Mouse (Mus musculus): ENCODE data around the gene Usf3. TPM values are rescaled to one million over a fixed set of nuclear protein-coding genes. Genes with fewer than 3 reads are reported as not detected.

The Usf3 gene
- total and polyA plus RNA-seq, 3 experiments = 4.0 to 8.5 (median 5.2) TPM

DNA sequence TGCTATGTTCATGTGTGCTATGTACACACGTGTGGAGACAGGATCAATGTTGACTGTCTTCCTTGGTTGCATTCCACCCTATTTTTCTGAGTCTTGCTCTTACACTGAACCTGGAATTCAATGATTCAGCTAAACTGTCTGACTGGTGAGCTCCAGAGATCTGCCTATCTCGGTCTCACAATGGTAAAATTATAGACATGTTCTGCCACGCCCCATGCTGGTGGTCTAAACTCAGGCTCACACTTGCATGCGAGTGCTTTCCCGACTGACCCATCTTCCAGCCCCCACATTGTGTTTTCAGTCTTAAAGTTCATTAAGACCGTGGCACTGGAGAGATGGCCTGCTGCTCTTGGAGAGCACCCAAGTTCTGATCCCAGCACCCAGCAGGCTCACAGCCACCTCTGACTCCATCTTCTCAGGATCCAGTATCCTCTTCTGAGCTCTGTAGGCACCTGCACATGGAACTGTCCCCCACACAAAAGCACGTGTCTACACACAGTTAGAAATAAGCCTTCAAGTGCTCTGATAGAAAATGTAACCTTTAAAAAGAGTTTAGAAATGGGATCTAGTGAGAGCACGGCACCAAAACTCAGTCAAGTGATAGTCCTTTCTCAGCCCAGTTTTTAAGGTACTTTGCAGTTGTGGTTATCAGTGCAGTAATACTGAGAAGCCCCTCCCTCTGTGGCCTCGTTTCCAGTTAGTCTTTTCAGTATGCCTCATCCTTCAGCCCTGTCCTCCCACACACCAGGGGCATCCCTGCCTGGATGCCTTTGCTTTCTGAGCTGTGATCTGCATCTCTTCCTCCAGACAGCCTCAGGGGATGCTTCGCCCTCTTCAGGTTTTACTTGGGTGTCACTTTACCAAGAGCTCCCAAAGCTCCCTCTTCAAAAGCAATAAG, 37.4 kb downstream of the Usf3 start:
- H3K4me3 ChIP-seq (replicated peaks in 1 of 3; ENCODE audit: low read depth in 2 of 3, low read length in 2 of 3, poor library complexity in 1 of 3) = no peak overlapping the region
- no peak overlapping the region for H3K9ac ChIP-seq (ENCODE audit: insufficient read depth, low read depth)
- H3K4me1 ChIP-seq (ENCODE audit: control insufficient read depth in 1 of 2, insufficient read depth in 2 of 2) = peaks cover 0 to 24% of the 10 kb centered on the region in 2 experiments; a peak in 2 of 4 replicates
- H3K27me3 ChIP-seq (replicated peaks) = no peaks in the 10 kb centered on the region
- peaks cover 11 to 68% of the 10 kb centered on the region in 2 experiments for H3K36me3 ChIP-seq (replicated peaks in 1 of 2; ENCODE audit: control insufficient read depth in 1 of 2, insufficient read depth in 1 of 2, low read length in 1 of 2)
- TF ChIP-seq RCOR1 (conservative IDR thresholded peaks at IDR 0.05; ENCODE audit: low read depth, low read length) (no peak), EP300 (IDR thresholded peaks at IDR 0.05; ENCODE audit: low read length) (peak; percentile 40; the same call in 1 of the 2 replicates), MAX (IDR thresholded peaks at IDR 0.05; ENCODE audit: low read length) (no peak), IRF4 (IDR thresholded peaks at IDR 0.05; ENCODE audit: low read depth, low read length) (0 out of 2 replicates have a peak, but pooled peaks have one; percentile 11), CTCF (conservative IDR thresholded peaks at IDR 0.05 in 1 of 2, IDR thresholded peaks at IDR 0.05 in 1 of 2; ENCODE audit: low read depth in 2 of 2, low read length in 2 of 2) (no peak; a peak in 1 of 4 replicates), MAZ (IDR thresholded peaks at IDR 0.05; ENCODE audit: low read depth, low read length) (no peak)
- no peaks in the 10 kb centered on the region for H3K9me3 ChIP-seq (replicated peaks; ENCODE audit: low read length)
- dilution Hi-C loops (cut with MboI; ENCODE audit: extremely low pct_ligation_motif_present, extremely low pct_unique_long_range_greater_than_20kb, low sequenced_read_pairs) (no loop called here), in situ Hi-C loops (cut with MboI; ENCODE audit: low pct_ligation_motif_present, low pct_unique_long_range_greater_than_20kb, low sequenced_read_pairs) (no loop called here)
- peak; percentile 66 for DNase-seq (ENCODE audit: extremely low read depth)
- H3K79me2 ChIP-seq (replicated peaks; ENCODE audit: control insufficient read depth, extremely low read depth, insufficient read depth, poor library complexity, severe bottlenecking) = no peaks in the 10 kb centered on the region
- no peak overlapping the region for H3K27ac ChIP-seq (ENCODE audit: insufficient read depth, low read depth)
- H3K4me2 ChIP-seq (ENCODE audit: insufficient read depth, low read depth, poor library complexity, severe bottlenecking) = no peak overlapping the region

DNA sequence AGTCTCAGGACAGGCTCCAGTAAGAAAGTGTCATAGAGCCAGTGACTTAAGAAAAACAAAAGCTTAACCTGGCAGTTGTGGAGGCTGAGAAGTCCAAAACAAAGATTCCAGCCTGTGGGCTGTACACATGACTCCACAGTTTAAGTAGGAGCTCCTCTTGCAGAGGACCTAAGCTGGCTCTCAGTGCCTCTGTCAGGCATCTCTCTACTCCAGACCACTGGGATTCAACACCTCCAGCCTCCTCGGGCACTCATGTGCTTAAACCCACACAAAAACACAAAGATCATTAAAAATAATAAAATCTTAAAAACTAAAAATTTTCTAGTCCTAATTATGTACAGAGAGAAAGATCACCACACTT, 38.0 kb downstream of the Usf3 start:
- H3K36me3 ChIP-seq (replicated peaks in 1 of 2; ENCODE audit: control insufficient read depth in 1 of 2, insufficient read depth in 1 of 2, low read length in 1 of 2) = peaks cover 12 to 69% of the 10 kb centered on the region in 2 experiments
- TF ChIP-seq CTCF (conservative IDR thresholded peaks at IDR 0.05 in 1 of 2, IDR thresholded peaks at IDR 0.05 in 1 of 2; ENCODE audit: low read depth in 2 of 2, low read length in 2 of 2) (no peak), ETS1 (conservative IDR thresholded peaks at IDR 0.05; ENCODE audit: low read depth, low read length) (no peak), JUND (conservative IDR thresholded peaks at IDR 0.05; ENCODE audit: low read depth, low read length) (no peak), MYC (IDR thresholded peaks at IDR 0.05; ENCODE audit: low read depth, low read length) (no peak), SIN3A (IDR thresholded peaks at IDR 0.05; ENCODE audit: low read length) (no peak), SMC3 (IDR thresholded peaks at IDR 0.05; ENCODE audit: low read depth, low read length) (no peak), USF2 (conservative IDR thresholded peaks at IDR 0.05; ENCODE audit: low read depth, low read length) (no peak), PAX5 (IDR thresholded peaks at IDR 0.05; ENCODE audit: low read length) (no peak), ZC3H11A (IDR thresholded peaks at IDR 0.05; ENCODE audit: low read depth, low read length) (no peak), MAZ (IDR thresholded peaks at IDR 0.05; ENCODE audit: low read depth, low read length) (no peak), POLR2AphosphoS2 (IDR thresholded peaks at IDR 0.05; ENCODE audit: low read depth, low read length) (no peak), IRF4 (IDR thresholded peaks at IDR 0.05; ENCODE audit: low read depth, low read length) (no peak), POLR2A (IDR thresholded peaks at IDR 0.05; ENCODE audit: low read depth, low read length) (no peak), ZNF384 (IDR thresholded peaks at IDR 0.05; ENCODE audit: low read depth, low read length) (no peak), ZMIZ1 (IDR thresholded peaks at IDR 0.05; ENCODE audit: low read depth, low read length) (no peak), KAT2A (IDR thresholded peaks at IDR 0.05; ENCODE audit: insufficient replicate concordance, low read length) (no peak)
- H3K27ac ChIP-seq (ENCODE audit: insufficient read depth, low read depth) = no peak overlapping the region
- peaks cover 0 to 24% of the 10 kb centered on the region in 2 experiments; a peak in 2 of 4 replicates for H3K4me1 ChIP-seq (ENCODE audit: control insufficient read depth in 1 of 2, insufficient read depth in 2 of 2)
- no peaks in the 10 kb centered on the region for H3K79me2 ChIP-seq (replicated peaks; ENCODE audit: control insufficient read depth, extremely low read depth, insufficient read depth, poor library complexity, severe bottlenecking)
- DNase-seq (ENCODE audit: extremely low read depth) = no peak
- H3K27me3 ChIP-seq (replicated peaks) = no peaks in the 10 kb centered on the region
- no peak overlapping the region for H3K4me2 ChIP-seq (ENCODE audit: insufficient read depth, low read depth, poor library complexity, severe bottlenecking)
- dilution Hi-C loops (cut with MboI; ENCODE audit: extremely low pct_ligation_motif_present, extremely low pct_unique_long_range_greater_than_20kb, low sequenced_read_pairs) (no loop called here), in situ Hi-C loops (cut with MboI; ENCODE audit: low pct_ligation_motif_present, low pct_unique_long_range_greater_than_20kb, low sequenced_read_pairs) (no loop called here)
- H3K9me3 ChIP-seq (replicated peaks; ENCODE audit: low read length) = no peaks in the 10 kb centered on the region
- no peak overlapping the region for H3K4me3 ChIP-seq (replicated peaks in 1 of 3; ENCODE audit: low read depth in 2 of 3, low read length in 2 of 3, poor library complexity in 1 of 3)
- no peak overlapping the region for H3K9ac ChIP-seq (ENCODE audit: insufficient read depth, low read depth)

Measured in CH12.LX (cell line).